Mouse (Mus musculus): ENCODE data around the gene Ncoa6. TPM values are rescaled to one million over a fixed set of nuclear protein-coding genes. Genes with fewer than 3 reads are reported as not detected.

Ncoa6 gene
- polyA plus RNA-seq, 1 experiment from 2014 or later: 29.9 TPM

DNA sequence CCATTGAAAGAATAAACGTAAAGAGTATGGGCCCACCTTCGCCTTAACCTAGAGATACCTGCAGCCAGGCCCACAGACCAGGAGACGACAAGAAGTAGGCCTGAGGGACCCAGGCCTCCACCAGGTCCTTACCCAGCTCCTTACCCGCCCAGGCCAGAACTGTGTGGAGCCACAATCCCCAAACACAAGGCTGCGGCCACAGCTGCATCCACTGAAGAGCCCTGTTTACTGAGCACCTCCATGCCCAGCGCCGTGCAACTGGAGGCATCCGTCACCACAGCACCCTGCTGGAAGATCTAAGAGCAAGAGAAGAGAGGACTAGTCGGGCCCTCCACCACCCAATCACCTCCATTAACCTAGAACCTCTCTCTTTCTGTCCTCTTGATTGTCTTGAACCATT is 32.1 kb upstream of the Ncoa6 start:
- Histone ChIP-seq H3K4me2 (ENCODE audit: low read length) (no peak overlapping the region), H3K4me1 (ENCODE audit: control insufficient read depth, insufficient read depth, low read length) (no peaks in the 10 kb centered on the region), H3K9me3 (replicated peaks; ENCODE audit: control insufficient read depth, low read length) (no peaks in the 10 kb centered on the region), H3K27ac (ENCODE audit: low read depth, low read length) (no peak overlapping the region), H3K9ac (ENCODE audit: low read length) (no peak overlapping the region), H3K36me3 (ENCODE audit: control insufficient read depth, insufficient read depth, low read length) (peaks cover 15% of the 10 kb centered on the region), H3K27me3 (replicated peaks; ENCODE audit: control insufficient read depth, insufficient read depth, low read length) (no peaks in the 10 kb centered on the region), H3K4me3 (ENCODE audit: low read depth, low read length) (no peak overlapping the region)
- WGBS: 92% methylated on average over 9 of the region's 9 CpGs
- DNase-seq (ENCODE audit: low spot score): no peak
- no peak for ATAC-seq

GRCm38 (mm10) chr2:155504440-155505355 is 31.0 kb upstream of the Ncoa6 start:
- no peaks in the 10 kb centered on the region for H3K4me1 ChIP-seq (ENCODE audit: control insufficient read depth, insufficient read depth, low read length)
- H3K36me3 ChIP-seq (ENCODE audit: control insufficient read depth, insufficient read depth, low read length): peaks cover 22% of the 10 kb centered on the region
- peak; percentile 59 for DNase-seq (ENCODE audit: low spot score)
- 42% methylated on average over 13 of the region's 13 CpGs for WGBS
- H3K4me3 ChIP-seq (ENCODE audit: low read depth, low read length): no peak overlapping the region
- no peak overlapping the region for H3K9ac ChIP-seq (ENCODE audit: low read length)
- ATAC-seq: 0 out of 2 replicates have a peak, but pooled peaks have one; percentile 29
- no peaks in the 10 kb centered on the region for H3K9me3 ChIP-seq (replicated peaks; ENCODE audit: control insufficient read depth, low read length)
- H3K27ac ChIP-seq (ENCODE audit: low read depth, low read length): no peak overlapping the region
- H3K4me2 ChIP-seq (ENCODE audit: low read length): no peak overlapping the region
- H3K27me3 ChIP-seq (replicated peaks; ENCODE audit: control insufficient read depth, insufficient read depth, low read length): no peaks in the 10 kb centered on the region

- WGBS: 90% methylated on average over 7 of the region's 7 CpGs
- Histone ChIP-seq H3K4me3 (ENCODE audit: low read depth, low read length) (no peak overlapping the region), H3K9ac (ENCODE audit: low read length) (no peak overlapping the region), H3K4me1 (ENCODE audit: control insufficient read depth, insufficient read depth, low read length) (no peaks in the 10 kb centered on the region), H3K4me2 (ENCODE audit: low read length) (no peak overlapping the region), H3K27me3 (replicated peaks; ENCODE audit: control insufficient read depth, insufficient read depth, low read length) (no peaks in the 10 kb centered on the region), H3K9me3 (replicated peaks; ENCODE audit: control insufficient read depth, low read length) (no peaks in the 10 kb centered on the region), H3K36me3 (ENCODE audit: control insufficient read depth, insufficient read depth, low read length) (peaks cover 40% of the 10 kb centered on the region), H3K27ac (ENCODE audit: low read depth, low read length) (no peak overlapping the region)
- DNase-seq (ENCODE audit: low spot score) (no peak), ATAC-seq (no peak)
Measured at GRCm38 (mm10) chr2:155502596-155502995, 28.9 kb upstream of the Ncoa6 start.

DNA sequence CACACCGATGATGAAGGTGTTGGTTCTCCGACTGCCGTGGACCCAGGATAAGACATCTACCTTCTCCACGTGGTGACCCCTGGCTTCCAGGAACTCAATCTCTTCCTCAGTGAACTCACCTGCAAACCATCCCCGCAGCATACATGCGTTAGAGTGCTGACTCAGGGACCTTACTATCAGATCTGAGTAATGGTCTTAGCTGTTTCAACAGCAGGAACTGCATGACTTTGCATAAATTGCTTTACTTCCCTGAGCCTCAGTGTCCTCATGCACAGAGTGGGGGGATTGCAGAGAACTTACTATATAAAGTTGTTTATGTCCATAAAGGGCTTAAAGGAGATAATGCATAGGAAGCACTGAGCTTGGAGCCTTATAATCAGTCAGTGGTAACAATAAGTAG is 17.3 kb upstream of the Ncoa6 start:
- ATAC-seq: no peak
- Histone ChIP-seq H3K9ac (ENCODE audit: low read length) (no peak overlapping the region), H3K4me2 (ENCODE audit: low read length) (no peak overlapping the region), H3K36me3 (ENCODE audit: control insufficient read depth, insufficient read depth, low read length) (peaks cover 39% of the 10 kb centered on the region), H3K4me3 (ENCODE audit: low read depth, low read length) (no peak overlapping the region), H3K27me3 (replicated peaks; ENCODE audit: control insufficient read depth, insufficient read depth, low read length) (no peaks in the 10 kb centered on the region), H3K4me1 (ENCODE audit: control insufficient read depth, insufficient read depth, low read length) (no peaks in the 10 kb centered on the region), H3K9me3 (replicated peaks; ENCODE audit: control insufficient read depth, low read length) (no peaks in the 10 kb centered on the region), H3K27ac (ENCODE audit: low read depth, low read length) (no peak overlapping the region)
- WGBS: 95% methylated on average over 6 of the region's 6 CpGs
- DNase-seq (ENCODE audit: low spot score): no peak

GRCm38 (mm10) chr2:155482021-155482420 is 8.3 kb upstream of the Ncoa6 start:
- WGBS: 44% methylated on average over 3 of the region's 3 CpGs

GRCm38 (mm10) chr2:155472671-155473569 is 774 bp downstream of the Ncoa6 start:
- peak overlapping the region; percentile 86 for H3K27ac ChIP-seq (ENCODE audit: low read depth, low read length)
- H3K9ac ChIP-seq (ENCODE audit: low read length): peak overlapping the region; percentile 95
- no peaks in the 10 kb centered on the region for H3K36me3 ChIP-seq (ENCODE audit: control insufficient read depth, insufficient read depth, low read length)
- peak overlapping the region; percentile 85 for H3K4me3 ChIP-seq (ENCODE audit: low read depth, low read length)
- peak overlapping the region; percentile 66 for H3K4me2 ChIP-seq (ENCODE audit: low read length)
- H3K4me1 ChIP-seq (ENCODE audit: control insufficient read depth, insufficient read depth, low read length): peaks cover 14% of the 10 kb centered on the region
- DNase-seq (ENCODE audit: low spot score) (peak; percentile 22), ATAC-seq (peak; percentile 77)
- H3K27me3 ChIP-seq (replicated peaks; ENCODE audit: control insufficient read depth, insufficient read depth, low read length): no peaks in the 10 kb centered on the region
- no peaks in the 10 kb centered on the region for H3K9me3 ChIP-seq (replicated peaks; ENCODE audit: control insufficient read depth, low read length)
- WGBS: under 1% methylated on average over 35 of the region's 71 CpGs

More at GRCm38 (mm10) chr2:155482021-155482420, 8.3 kb upstream of the Ncoa6 start:
- no peaks in the 10 kb centered on the region for H3K36me3 ChIP-seq (ENCODE audit: control insufficient read depth, insufficient read depth, low read length)
- no peak for ATAC-seq
- H3K27ac ChIP-seq (ENCODE audit: low read depth, low read length): no peak overlapping the region
- H3K4me3 ChIP-seq (ENCODE audit: low read depth, low read length): no peak overlapping the region
- DNase-seq (ENCODE audit: low spot score): peak; percentile 81
- H3K9me3 ChIP-seq (replicated peaks; ENCODE audit: control insufficient read depth, low read length): no peaks in the 10 kb centered on the region
- no peak overlapping the region for H3K9ac ChIP-seq (ENCODE audit: low read length)
- H3K4me1 ChIP-seq (ENCODE audit: control insufficient read depth, insufficient read depth, low read length): no peaks in the 10 kb centered on the region
- no peaks in the 10 kb centered on the region for H3K27me3 ChIP-seq (replicated peaks; ENCODE audit: control insufficient read depth, insufficient read depth, low read length)
- H3K4me2 ChIP-seq (ENCODE audit: low read length): no peak overlapping the region

GRCm38 (mm10) chr2:155466861-155467260 is 6.8 kb downstream of the Ncoa6 start:
- Histone ChIP-seq H3K9me3 (replicated peaks; ENCODE audit: control insufficient read depth, low read length) (no peaks in the 10 kb centered on the region), H3K9ac (ENCODE audit: low read length) (no peak overlapping the region), H3K27ac (ENCODE audit: low read depth, low read length) (no peak overlapping the region), H3K4me2 (ENCODE audit: low read length) (no peak overlapping the region), H3K4me1 (ENCODE audit: control insufficient read depth, insufficient read depth, low read length) (peaks cover 6% of the 10 kb centered on the region; the same call in 1 of the 2 replicates), H3K27me3 (replicated peaks; ENCODE audit: control insufficient read depth, insufficient read depth, low read length) (no peaks in the 10 kb centered on the region), H3K36me3 (ENCODE audit: control insufficient read depth, insufficient read depth, low read length) (no peaks in the 10 kb centered on the region), H3K4me3 (ENCODE audit: low read depth, low read length) (no peak overlapping the region)
- 97% methylated on average over 1 of the region's 1 CpGs for WGBS
- no peak for DNase-seq (ENCODE audit: low spot score)
- no peak for ATAC-seq

DNA sequence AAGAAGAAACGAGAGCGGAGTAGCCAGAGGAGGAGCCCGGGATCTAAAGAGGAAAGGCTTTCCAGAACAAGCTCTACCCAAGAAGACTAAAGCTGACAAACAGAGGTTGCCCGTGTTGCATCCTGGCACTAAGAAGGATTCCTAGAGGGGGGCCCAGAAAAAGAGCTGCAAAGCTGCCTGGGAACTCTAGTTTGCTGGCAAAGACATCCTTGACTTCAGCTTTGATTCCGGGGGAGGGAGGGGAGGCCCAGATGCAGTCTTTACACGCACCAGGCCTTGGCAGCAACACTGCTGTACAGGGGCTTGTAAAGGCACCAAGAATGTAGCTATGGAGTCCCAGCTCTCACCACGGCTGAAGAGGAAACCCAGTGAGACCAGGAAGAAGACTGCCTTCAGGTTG is 20.1 kb downstream of the Ncoa6 start:
- no peaks in the 10 kb centered on the region for H3K27me3 ChIP-seq (replicated peaks; ENCODE audit: control insufficient read depth, insufficient read depth, low read length)
- no peaks in the 10 kb centered on the region for H3K4me1 ChIP-seq (ENCODE audit: control insufficient read depth, insufficient read depth, low read length)
- H3K4me2 ChIP-seq (ENCODE audit: low read length): no peak overlapping the region
- no peak overlapping the region for H3K4me3 ChIP-seq (ENCODE audit: low read depth, low read length)
- H3K36me3 ChIP-seq (ENCODE audit: control insufficient read depth, insufficient read depth, low read length): peaks cover 8% of the 10 kb centered on the region; the same call in 1 of the 2 replicates
- no peak for ATAC-seq
- H3K27ac ChIP-seq (ENCODE audit: low read depth, low read length): no peak overlapping the region
- no peaks in the 10 kb centered on the region for H3K9me3 ChIP-seq (replicated peaks; ENCODE audit: control insufficient read depth, low read length)
- no peak overlapping the region for H3K9ac ChIP-seq (ENCODE audit: low read length)
- 83% methylated on average over 7 of the region's 7 CpGs for WGBS
- peak; percentile 5 for DNase-seq (ENCODE audit: low spot score)
